In the genomic region with DNA sequence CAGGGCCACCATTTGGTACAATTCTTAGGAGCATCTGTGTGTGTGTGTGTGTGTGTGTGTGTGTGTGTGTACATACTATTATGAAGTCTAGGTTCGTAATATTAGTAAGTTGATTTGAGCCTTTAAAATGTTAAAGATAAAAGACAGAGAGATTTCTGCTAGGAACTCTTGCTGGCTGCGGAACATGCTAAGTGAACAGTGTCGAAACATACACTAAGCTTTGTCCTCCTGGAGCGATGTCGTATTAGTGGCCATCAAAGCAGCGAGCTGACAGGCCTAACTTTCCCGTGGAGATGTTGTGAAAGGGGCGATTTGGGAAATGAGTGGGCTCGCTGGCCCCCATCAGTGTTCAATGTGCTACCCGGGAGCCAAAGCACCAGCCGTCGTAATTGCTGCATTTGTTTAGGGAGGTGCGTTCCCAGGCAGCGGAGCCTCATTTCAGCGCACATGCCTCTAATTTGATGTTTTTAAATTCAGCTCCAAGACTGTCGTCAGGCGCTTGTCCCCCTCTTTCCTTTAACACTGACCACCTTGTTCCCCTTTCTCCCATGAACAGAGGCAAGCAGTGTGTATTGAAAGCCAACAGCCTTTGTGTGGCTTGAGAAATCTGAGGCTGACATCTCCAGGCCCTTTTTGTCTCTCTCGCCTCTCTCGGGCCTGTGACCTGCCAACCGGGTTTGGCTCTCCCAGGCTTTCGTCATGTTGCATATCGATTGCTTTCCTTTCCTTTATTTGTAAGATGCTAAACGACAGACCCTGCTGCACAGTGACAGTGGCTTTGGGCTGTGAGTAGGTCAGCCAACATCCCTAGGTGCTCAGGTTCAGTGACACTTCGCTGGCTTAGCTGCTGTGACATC, we compare ENCODE assay signal across 8 mouse cellular contexts.
DNase-seq lines count a peak whose midpoint lies in the region; ATAC-seq lines count a peak whose summit lies in the region.
"Had no signal": no experiment of that assay in that cellular context is flagged by ENCODE, and none has a peak within 500 bp of the region (broad histone marks: within the 10 kb centered on the region; RNA-seq: fewer than 3 reads in every experiment).

No protein-coding gene starts in this region.

- no peaks in the 10 kb centered on the region for H3K27me3 ChIP-seq in embryonic facial prominence, embryonic 15.5 days
- H3K27me3 ChIP-seq in hindbrain, embryonic 12.5 days, result no peaks in the 10 kb centered on the region
- no peaks in the 10 kb centered on the region for H3K27me3 ChIP-seq in limb, embryonic 13.5 days
- H3K27me3 ChIP-seq in neural tube, embryonic 15.5 days (replicated peaks), result no peaks in the 10 kb centered on the region

- H3K4me2 ChIP-seq in embryonic facial prominence, embryonic 15.5 days (replicated peaks), result no peak overlapping the region
- H3K4me2 ChIP-seq in hindbrain, embryonic 12.5 days (replicated peaks), result peak overlapping the region; percentile 5; the same call in 1 of the 2 replicates
- peak overlapping the region; percentile 28 for H3K4me2 ChIP-seq in limb, embryonic 13.5 days (replicated peaks)
- H3K4me2 ChIP-seq in neural tube, embryonic 15.5 days, result peak overlapping the region; percentile 26; the same call in 1 of the 2 replicates

- ATAC-seq in embryonic facial prominence, embryonic 15.5 days (ENCODE audit: insufficient number of reproducible peaks, low FRiP score, low TSS enrichment, low read depth), result no peak
- peak; percentile 83 for ATAC-seq in hindbrain, embryonic 12.5 days (ENCODE audit: low FRiP score)
- no peak for ATAC-seq in limb, embryonic 13.5 days (ENCODE audit: low FRiP score, low read depth)
- ATAC-seq in neural tube, embryonic 15.5 days (ENCODE audit: low FRiP score), result peak; percentile 68

- intact Hi-C loops in gastrocnemius, postnatal 36 days (cut with DNase I), result no loop called here

- no peaks in the 10 kb centered on the region for H3K9me3 ChIP-seq in embryonic facial prominence, embryonic 15.5 days (replicated peaks)
- H3K9me3 ChIP-seq in hindbrain, embryonic 12.5 days (replicated peaks), result no peaks in the 10 kb centered on the region
- H3K9me3 ChIP-seq in limb, embryonic 13.5 days, result no peaks in the 10 kb centered on the region
- H3K9me3 ChIP-seq in neural tube, embryonic 15.5 days (replicated peaks), result no peaks in the 10 kb centered on the region

- H3K4me1 ChIP-seq in embryonic facial prominence, embryonic 15.5 days, result peaks cover 17% of the 10 kb centered on the region
- peaks cover 40% of the 10 kb centered on the region for H3K4me1 ChIP-seq in hindbrain, embryonic 12.5 days
- H3K4me1 ChIP-seq in limb, embryonic 13.5 days, result peaks cover 18% of the 10 kb centered on the region
- peaks cover 24% of the 10 kb centered on the region for H3K4me1 ChIP-seq in neural tube, embryonic 15.5 days

- no peak overlapping the region for H3K9ac ChIP-seq in embryonic facial prominence, embryonic 15.5 days
- 0 out of 2 replicates have a peak overlapping the region, but pooled peaks have one; percentile 28 for H3K9ac ChIP-seq in hindbrain, embryonic 12.5 days
- no peak overlapping the region for H3K9ac ChIP-seq in limb, embryonic 13.5 days
- 0 out of 2 replicates have a peak overlapping the region, but pooled peaks have one; percentile 14 for H3K9ac ChIP-seq in neural tube, embryonic 15.5 days (replicated peaks)

- H3K4me3 ChIP-seq in embryonic facial prominence, embryonic 15.5 days (replicated peaks), result no peak overlapping the region
- no peak overlapping the region for H3K4me3 ChIP-seq in hindbrain, embryonic 12.5 days
- H3K4me3 ChIP-seq in limb, embryonic 13.5 days, result no peak overlapping the region
- no peak overlapping the region for H3K4me3 ChIP-seq in neural tube, embryonic 15.5 days (replicated peaks)

- 0 out of 2 replicates have a peak overlapping the region, but pooled peaks have one; percentile 5 for H3K27ac ChIP-seq in embryonic facial prominence, embryonic 15.5 days (replicated peaks)
- peak overlapping the region; percentile 79 for H3K27ac ChIP-seq in hindbrain, embryonic 12.5 days
- no peak overlapping the region; the same call in 1 of the 2 replicates for H3K27ac ChIP-seq in limb, embryonic 13.5 days
- peak overlapping the region; percentile 72 for H3K27ac ChIP-seq in neural tube, embryonic 15.5 days (replicated peaks)
- H3K27ac ChIP-seq: kidney, postnatal 0 days had no signal

- DNase-seq in gastrocnemius, adult 18-20 months (ENCODE audit: low spot score), result no peak
- DNase-seq in gastrocnemius, postnatal 36 days, result no peak
- DNase-seq in spleen, adult 12 weeks (ENCODE audit: low spot score), result no peak

- no peaks in the 10 kb centered on the region for H3K36me3 ChIP-seq in embryonic facial prominence, embryonic 15.5 days
- no peaks in the 10 kb centered on the region for H3K36me3 ChIP-seq in hindbrain, embryonic 12.5 days
- H3K36me3 ChIP-seq in limb, embryonic 13.5 days, result no peaks in the 10 kb centered on the region
- no peaks in the 10 kb centered on the region for H3K36me3 ChIP-seq in neural tube, embryonic 15.5 days

- 44% methylated on average over 24 of the region's 24 CpGs for WGBS in embryonic facial prominence, embryonic 15.5 days
- WGBS in hindbrain, embryonic 12.5 days, result 22% methylated on average over 24 of the region's 24 CpGs
- WGBS in limb, embryonic 13.5 days, result 45% methylated on average over 24 of the region's 24 CpGs
- WGBS in neural tube, embryonic 15.5 days, result 25% methylated on average over 24 of the region's 24 CpGs

Comparison
In these comparisons a context has a peak if more than half of its experiments do, and no peak if none do; other contexts are left out.
1. ATAC-seq: peak in hindbrain, embryonic 12.5 days (single experiment) and neural tube, embryonic 15.5 days (single experiment); none in embryonic facial prominence, embryonic 15.5 days (single experiment) and limb, embryonic 13.5 days (single experiment).
2. H3K9ac ChIP-seq: peak in hindbrain, embryonic 12.5 days (single experiment) and neural tube, embryonic 15.5 days (single experiment); none in embryonic facial prominence, embryonic 15.5 days (single experiment) and limb, embryonic 13.5 days (single experiment).